Mouse (Mus musculus) MEL (cell line): ENCODE data around the gene Wwc1. TPM values are rescaled to one million over a fixed set of nuclear protein-coding genes. Genes with fewer than 3 reads are reported as not detected.

Experiments used
- DNase-seq: peaks from one replicate; pipeline ENCODE4 v3.0.0; 2011; ENCODE audit warnings: low read depth, low spot score
- H3K27ac ChIP-seq: 2 replicates; pipeline ENCODE4 v1.5.1; 2012; ENCODE audit warnings: low read depth, mild to moderate bottlenecking, control low read depth, low read length, moderate library complexity; ENCODE audit not compliant: control insufficient read depth
- H3K27me3 ChIP-seq, 2 experiments: fragments of 150-350 bp in 1 of 2; sonication (generic) in 1 of 2; 2 replicates each; pipeline ENCODE4 v1.6.1; 2012; ENCODE audit warnings: low read length in 2 of 2, mild to moderate bottlenecking in 2 of 2, improper control_type of control experiment in 1 of 2, moderate library complexity in 1 of 2; ENCODE audit not compliant: insufficient read depth in 2 of 2, control insufficient read depth in 1 of 2
- H3K36me3 ChIP-seq, 2 experiments: 2 replicates each; pipeline ENCODE4 v1.6.1; 2012 to 2014; ENCODE audit warnings: low read length in 2 of 2, improper control_type of control experiment in 1 of 2, inconsistent platforms in 1 of 2, mild to moderate bottlenecking in 1 of 2; ENCODE audit not compliant: insufficient read depth in 2 of 2, control insufficient read depth in 1 of 2
- H3K4me1 ChIP-seq, 2 experiments: fragments of 150-350 bp in 1 of 2; sonication (generic) in 1 of 2; 2 replicates each; pipeline ENCODE4 v1.6.1; 2012; ENCODE audit warnings: low read length in 2 of 2, improper control_type of control experiment in 1 of 2, mild to moderate bottlenecking in 1 of 2; ENCODE audit not compliant: insufficient read depth in 2 of 2, control insufficient read depth in 1 of 2
- H3K4me3 ChIP-seq, 2 experiments: fragments of 150-350 bp in 1 of 2; sonication (generic) in 1 of 2; 2 replicates each; pipeline ENCODE4 v1.5.1; 2012; ENCODE audit warnings: low read depth in 2 of 2, low read length in 2 of 2, mild to moderate bottlenecking in 2 of 2, moderate library complexity in 2 of 2, control low read depth in 1 of 2, improper control_type of control experiment in 1 of 2; ENCODE audit not compliant: control insufficient read depth in 1 of 2, insufficient read depth in 1 of 2
- H3K79me2 ChIP-seq: 2 replicates; pipeline ENCODE4 v1.6.1; 2012; ENCODE audit warnings: mild to moderate bottlenecking, low read length, moderate library complexity; ENCODE audit not compliant: control insufficient read depth, poor library complexity, insufficient read depth
- H3K9ac ChIP-seq: 2 replicates; pipeline ENCODE4 v1.6.1; 2012; ENCODE audit warnings: low read depth, mild to moderate bottlenecking, control low read depth, low read length, moderate library complexity; ENCODE audit not compliant: control insufficient read depth, poor library complexity, severe bottlenecking
- H3K9me3 ChIP-seq: fragments of 150-350 bp; sonication (generic); replicated peaks from 2 replicates; pipeline ENCODE4 v1.6.1; 2012; ENCODE audit warnings: mild to moderate bottlenecking, low read length, improper control_type of control experiment, moderate library complexity; ENCODE audit not compliant: insufficient read depth
- BHLHE40 ChIP-seq: IDR thresholded peaks from 2 replicates; pipeline ENCODE4 v1.6.1; 2012; ENCODE audit warnings: low read depth, mild to moderate bottlenecking, inconsistent platforms, low read length, improper control_type of control experiment, borderline replicate concordance
- CHD2 ChIP-seq: IDR thresholded peaks from 2 replicates; pipeline ENCODE4 v1.6.1; 2011; ENCODE audit warnings: low read length, improper control_type of control experiment
- CTCF ChIP-seq, 3 experiments: IDR thresholded peaks in 2 of 3; conservative IDR thresholded peaks in 1 of 3; 2 replicates each; pipeline ENCODE4 v1.5.1; 2011 to 2012; ENCODE audit warnings: low read length in 3 of 3, low read depth in 2 of 3, mild to moderate bottlenecking in 2 of 3, improper control_type of control experiment in 1 of 3, inconsistent platforms in 1 of 3, mixed read lengths in 1 of 3, moderate library complexity in 1 of 3; ENCODE audit not compliant: control insufficient read depth in 1 of 3, insufficient read depth in 1 of 3, poor library complexity in 1 of 3, severe bottlenecking in 1 of 3
- E2F4 ChIP-seq: IDR thresholded peaks from 2 replicates; pipeline ENCODE4 v1.6.1; 2011; ENCODE audit warnings: low read depth, low read length, improper control_type of control experiment, borderline replicate concordance
- ELF1 ChIP-seq: IDR thresholded peaks from 2 replicates; pipeline ENCODE4 v1.6.1; 2014; ENCODE audit warnings: low read depth, mild to moderate bottlenecking, inconsistent platforms, low read length, improper control_type of control experiment, moderate library complexity
- EP300 ChIP-seq, 2 experiments: IDR thresholded peaks; 2 replicates each; pipeline ENCODE4 v1.6.1; 2011; ENCODE audit warnings: improper control_type of control experiment in 2 of 2, low read length in 2 of 2, low read depth in 1 of 2, mild to moderate bottlenecking in 1 of 2
- ETS1 ChIP-seq: IDR thresholded peaks from 2 replicates; pipeline ENCODE4 v1.6.1; 2012; ENCODE audit warnings: low read depth, mild to moderate bottlenecking, inconsistent platforms, low read length, improper control_type of control experiment, moderate library complexity
- GABPA ChIP-seq: IDR thresholded peaks from 2 replicates; pipeline ENCODE4 v1.6.1; 2012; ENCODE audit warnings: low read depth, mild to moderate bottlenecking, inconsistent platforms, low read length, improper control_type of control experiment, moderate library complexity
- GATA1 ChIP-seq: IDR thresholded peaks from 2 replicates; pipeline ENCODE4 v1.6.1; 2011; ENCODE audit warnings: low read depth, low read length, improper control_type of control experiment
- MAFK ChIP-seq: IDR thresholded peaks from 2 replicates; pipeline ENCODE4 v1.6.1; 2011; ENCODE audit warnings: low read depth, mild to moderate bottlenecking, low read length, improper control_type of control experiment, borderline replicate concordance
- MAX ChIP-seq: IDR thresholded peaks from 2 replicates; pipeline ENCODE4 v1.6.1; 2011; ENCODE audit warnings: low read length, improper control_type of control experiment
- MEF2A ChIP-seq: IDR thresholded peaks from 2 replicates; pipeline ENCODE4 v1.6.1; 2014; ENCODE audit warnings: low read depth, mild to moderate bottlenecking, inconsistent platforms, low read length, improper control_type of control experiment; ENCODE audit not compliant: poor library complexity, insufficient replicate concordance, severe bottlenecking; ENCODE audit errors: extremely low read depth
- NRF1 ChIP-seq: IDR thresholded peaks from 2 replicates; pipeline ENCODE4 v1.6.1; 2014; ENCODE audit warnings: low read depth, mild to moderate bottlenecking, inconsistent platforms, low read length, improper control_type of control experiment, moderate library complexity; ENCODE audit not compliant: poor library complexity, insufficient read depth, severe bottlenecking
- POLR2A ChIP-seq, 2 experiments: IDR thresholded peaks; 2 replicates each; pipeline ENCODE4 v1.6.1; 2011 to 2012; ENCODE audit warnings: low read length in 2 of 2, mild to moderate bottlenecking in 2 of 2, control low read depth in 1 of 2, improper control_type of control experiment in 1 of 2, low read depth in 1 of 2, moderate library complexity in 1 of 2; ENCODE audit not compliant: control insufficient read depth in 1 of 2, insufficient read depth in 1 of 2, poor library complexity in 1 of 2
- POLR2AphosphoS2 ChIP-seq: IDR thresholded peaks from 2 replicates; pipeline ENCODE4 v1.6.1; 2011; ENCODE audit warnings: low read length, improper control_type of control experiment
- POLR2AphosphoS5 ChIP-seq: IDR thresholded peaks from 2 replicates; pipeline ENCODE4 v1.6.1; 2012; ENCODE audit warnings: low read depth, borderline replicate concordance, mild to moderate bottlenecking, inconsistent platforms, low read length, moderate library complexity, mixed read lengths
- RCOR1 ChIP-seq: IDR thresholded peaks from 2 replicates; pipeline ENCODE4 v1.6.1; 2012; ENCODE audit warnings: low read depth, mild to moderate bottlenecking, inconsistent platforms, low read length, improper control_type of control experiment
- SMC3 ChIP-seq: IDR thresholded peaks from 2 replicates; pipeline ENCODE4 v1.6.1; 2011; ENCODE audit warnings: low read depth, low read length, improper control_type of control experiment
- TAL1 ChIP-seq: IDR thresholded peaks from 2 replicates; pipeline ENCODE4 v1.6.1; 2012; ENCODE audit warnings: mild to moderate bottlenecking, inconsistent platforms, low read length, moderate library complexity, mixed read lengths
- TBP ChIP-seq: IDR thresholded peaks from 2 replicates; pipeline ENCODE4 v1.8.0; 2011; ENCODE audit warnings: low read depth, low read length, improper control_type of control experiment
- USF1 ChIP-seq: IDR thresholded peaks from 2 replicates; pipeline ENCODE4 v1.6.1; 2014; ENCODE audit warnings: low read depth, mild to moderate bottlenecking, inconsistent platforms, low read length, improper control_type of control experiment, moderate library complexity
- ZC3H11A ChIP-seq: IDR thresholded peaks from 2 replicates; pipeline ENCODE4 v1.6.1; 2012; ENCODE audit warnings: low read depth, mild to moderate bottlenecking, inconsistent platforms, low read length, improper control_type of control experiment
- ZKSCAN1 ChIP-seq: IDR thresholded peaks from 2 replicates; pipeline ENCODE4 v1.6.1; 2012; ENCODE audit warnings: low read depth, mild to moderate bottlenecking, inconsistent platforms, low read length, improper control_type of control experiment, moderate library complexity
- ZMIZ1 ChIP-seq: IDR thresholded peaks from 2 replicates; pipeline ENCODE4 v1.6.1; 2012; ENCODE audit warnings: low read depth, mild to moderate bottlenecking, inconsistent platforms, low read length, improper control_type of control experiment, moderate library complexity
- ZNF384 ChIP-seq: IDR thresholded peaks from 2 replicates; pipeline ENCODE4 v1.6.1; 2012; ENCODE audit warnings: low read depth, mild to moderate bottlenecking, inconsistent platforms, low read length, improper control_type of control experiment
- polyA plus RNA-seq, 2 experiments: library from polyadenylated mRNA; stranded (reverse) in 1 of 2; unstranded in 1 of 2; fragments of >175 nt in 1 of 2; fragments of >200 nt in 1 of 2; gene quantifications; 2 replicates each; pipeline versions ENCODE4 v1.2.1 to v1.2.4; 2012; ENCODE audit warnings: low replicate concordance in 2 of 2, low read depth in 1 of 2; ENCODE audit not compliant: insufficient read length in 2 of 2, insufficient read depth in 1 of 2, missing spikeins in 1 of 2
- total RNA-seq: library from RNA; depleted of rRNA; stranded (reverse); fragments of 300-350 nt; gene quantifications from 2 replicates; pipeline ENCODE4 v1.2.3, GENCODE M21; 2012

Wwc1 gene
- total and polyA plus RNA-seq, 3 experiments, result 0.39 to 0.46 TPM; not detected in 1

DNA sequence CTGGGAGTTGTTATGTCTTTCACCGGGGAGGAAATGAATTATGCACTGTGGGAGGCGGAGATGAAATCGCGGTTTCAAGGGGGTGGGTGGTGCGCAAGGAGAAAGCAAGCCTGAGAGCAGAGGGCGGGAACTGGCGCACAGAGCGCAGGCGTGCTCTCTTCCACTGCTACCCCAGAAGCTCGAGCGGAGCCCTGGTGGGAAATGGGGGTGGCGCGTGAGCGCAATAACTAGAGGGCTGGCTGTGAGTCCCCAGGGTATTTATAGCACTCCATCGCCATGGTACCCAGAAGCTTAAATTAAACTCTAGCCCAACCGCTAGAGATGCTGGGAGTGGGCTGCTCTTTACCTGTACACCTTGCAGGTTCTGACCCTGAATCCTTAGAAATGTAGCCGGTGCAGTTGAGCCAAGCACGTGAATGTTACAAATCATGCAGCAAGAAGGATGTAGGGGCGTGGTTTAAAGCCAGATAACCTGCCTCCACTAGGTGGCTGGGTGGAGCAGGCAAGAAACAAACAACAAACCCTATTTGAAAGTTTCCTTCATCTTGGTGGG, 5.6 kb upstream of the Wwc1 start:
- Histone ChIP-seq H3K4me3 (no peak overlapping the region), H3K79me2 (no peaks in the 10 kb centered on the region), H3K9ac (no peak overlapping the region), H3K27me3 (no peaks in the 10 kb centered on the region), H3K4me1 (no peaks in the 10 kb centered on the region), H3K36me3 (no peaks in the 10 kb centered on the region), H3K9me3 (no peaks in the 10 kb centered on the region), H3K27ac (no peak overlapping the region)
- DNase-seq, result no peak
- no peak for TF ChIP-seq GATA1
- TF ChIP-seq GABPA, result no peak
- TF ChIP-seq RCOR1, result no peak
- TF ChIP-seq ZKSCAN1, result no peak
- TF ChIP-seq POLR2A (IDR thresholded peaks at IDR 0.05; ENCODE audit: control insufficient read depth in 1 of 2, insufficient read depth in 1 of 2, low read depth in 1 of 2, low read length in 2 of 2, poor library complexity in 1 of 2), result no peak
- no peak for TF ChIP-seq EP300 (IDR thresholded peaks at IDR 0.05; ENCODE audit: low read depth in 1 of 2, low read length in 2 of 2)
- no peak for TF ChIP-seq BHLHE40
- TF ChIP-seq SMC3, result no peak
- no peak for TF ChIP-seq POLR2AphosphoS2
- TF ChIP-seq CTCF (IDR thresholded peaks at IDR 0.05 in 2 of 3, conservative IDR thresholded peaks at IDR 0.05 in 1 of 3; ENCODE audit: control insufficient read depth in 1 of 3, insufficient read depth in 1 of 3, low read depth in 2 of 3, low read length in 3 of 3, poor library complexity in 1 of 3, severe bottlenecking in 1 of 3), result no peak
- TF ChIP-seq ELF1, result no peak
- no peak for TF ChIP-seq TAL1
- TF ChIP-seq USF1, result no peak
- TF ChIP-seq MAX, result no peak
- TF ChIP-seq POLR2AphosphoS5, result no peak
- no peak for TF ChIP-seq ZNF384

- no peaks in the 10 kb centered on the region for H3K79me2 ChIP-seq
- TF ChIP-seq ZMIZ1, result no peak
- no peak for TF ChIP-seq TAL1
- no peak for TF ChIP-seq POLR2A (IDR thresholded peaks at IDR 0.05; ENCODE audit: control insufficient read depth in 1 of 2, insufficient read depth in 1 of 2, low read depth in 1 of 2, low read length in 2 of 2, poor library complexity in 1 of 2)
- no peak for TF ChIP-seq TBP
- no peak for TF ChIP-seq ETS1
- no peak for TF ChIP-seq MEF2A
- no peak for TF ChIP-seq GABPA
- TF ChIP-seq E2F4, result no peak
- TF ChIP-seq MAFK, result no peak
- TF ChIP-seq CHD2, result no peak
- TF ChIP-seq ZNF384, result no peak
- no peak for TF ChIP-seq ZC3H11A
- TF ChIP-seq NRF1, result no peak
- no peak overlapping the region for H3K27ac ChIP-seq
- no peaks in the 10 kb centered on the region for H3K27me3 ChIP-seq
- H3K36me3 ChIP-seq, result no peaks in the 10 kb centered on the region
- no peak for DNase-seq
- H3K9ac ChIP-seq, result no peak overlapping the region
- H3K4me1 ChIP-seq, result no peaks in the 10 kb centered on the region
- H3K4me3 ChIP-seq, result no peak overlapping the region
- no peaks in the 10 kb centered on the region for H3K9me3 ChIP-seq
Observed at GRCm38 (mm10) chr11:35982734-35983133, 2.4 kb upstream of the Wwc1 start.
